Mouse (Mus musculus): ENCODE results near the gene Elane.

DNA sequence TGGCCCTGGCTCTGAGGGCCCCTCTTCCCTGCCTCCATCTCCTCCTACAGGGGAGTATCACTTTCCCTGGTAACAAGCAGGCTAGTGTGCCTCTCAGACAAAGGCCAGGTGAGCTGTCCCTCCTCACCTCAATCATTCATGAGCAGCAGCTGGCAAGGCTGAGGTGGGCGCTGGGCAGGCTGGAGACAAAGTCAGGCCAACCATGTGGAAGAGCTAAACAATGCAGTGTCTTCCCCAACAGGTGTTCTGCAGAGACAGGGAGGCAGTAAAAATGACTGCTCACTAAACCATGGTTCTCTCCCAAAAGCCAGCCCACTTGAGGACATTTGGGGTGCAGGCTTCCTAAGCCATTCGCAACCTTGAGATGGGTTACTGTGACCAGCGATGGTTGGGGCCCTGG lies 34.4 kb upstream of the Elane start:
- TF ChIP-seq EP300 (optimal IDR thresholded peaks at IDR 0.05) (no peak), CTCF (IDR thresholded peaks at IDR 0.05; ENCODE audit: low read depth) (no peak)
